Mouse (Mus musculus): ENCODE results near the gene Adm2.

The Adm2 gene

DNA sequence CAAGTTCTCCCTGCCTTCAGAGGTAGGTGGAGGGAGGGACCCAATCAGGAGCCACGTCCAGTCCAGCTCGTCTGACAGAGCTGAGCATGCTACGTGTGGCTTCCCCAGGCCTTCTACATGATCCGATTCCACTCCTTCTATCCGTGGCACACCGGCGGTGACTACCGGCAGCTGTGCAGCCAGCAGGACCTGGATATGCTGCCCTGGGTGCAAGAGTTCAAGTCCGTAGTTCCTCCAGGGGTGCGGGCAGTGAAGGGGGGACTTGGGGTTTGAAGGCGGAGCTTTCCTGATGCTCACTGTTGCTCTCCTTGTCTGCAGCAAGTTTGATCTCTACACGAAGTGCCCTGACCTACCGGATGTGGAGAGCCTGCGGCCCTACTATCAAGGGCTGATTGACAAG is 13.9 kb downstream of the Adm2 start:
- TF ChIP-seq NANOG (IDR thresholded peaks at IDR 0.05; ENCODE audit: borderline replicate concordance, low read length) (no peak), POU5F1 (IDR thresholded peaks at IDR 0.05; ENCODE audit: borderline replicate concordance, low read length) (no peak), CTCF (conservative IDR thresholded peaks at IDR 0.05; ENCODE audit: low read length) (no peak)
- peak overlapping the region; percentile 71 for H3K4me3 ChIP-seq (replicated peaks; ENCODE audit: low read length)
- peaks cover 20% of the 10 kb centered on the region for H3K9me3 ChIP-seq (ENCODE audit: low read length)
- peaks cover 19% of the 10 kb centered on the region for H3K4me1 ChIP-seq (replicated peaks; ENCODE audit: low read depth, low read length)
- H3K36me3 ChIP-seq (ENCODE audit: insufficient read depth, low read length): no peaks in the 10 kb centered on the region
- H3K27me3 ChIP-seq (ENCODE audit: insufficient read depth, low read length): peaks cover 20% of the 10 kb centered on the region

- peaks cover 19% of the 10 kb centered on the region for H3K4me1 ChIP-seq (replicated peaks; ENCODE audit: low read depth, low read length)
- TF ChIP-seq CTCF (conservative IDR thresholded peaks at IDR 0.05; ENCODE audit: low read length) (no peak), NANOG (IDR thresholded peaks at IDR 0.05; ENCODE audit: borderline replicate concordance, low read length) (no peak), POU5F1 (IDR thresholded peaks at IDR 0.05; ENCODE audit: borderline replicate concordance, low read length) (no peak)
- H3K36me3 ChIP-seq (ENCODE audit: insufficient read depth, low read length): no peaks in the 10 kb centered on the region
- peaks cover 12% of the 10 kb centered on the region for H3K27me3 ChIP-seq (ENCODE audit: insufficient read depth, low read length)
- no peak overlapping the region for H3K4me3 ChIP-seq (replicated peaks; ENCODE audit: low read length)
- H3K9me3 ChIP-seq (ENCODE audit: low read length): peaks cover 20% of the 10 kb centered on the region
Measured at GRCm38 (mm10) chr15:89339696-89340095, 17.2 kb downstream of the Adm2 start.

DNA sequence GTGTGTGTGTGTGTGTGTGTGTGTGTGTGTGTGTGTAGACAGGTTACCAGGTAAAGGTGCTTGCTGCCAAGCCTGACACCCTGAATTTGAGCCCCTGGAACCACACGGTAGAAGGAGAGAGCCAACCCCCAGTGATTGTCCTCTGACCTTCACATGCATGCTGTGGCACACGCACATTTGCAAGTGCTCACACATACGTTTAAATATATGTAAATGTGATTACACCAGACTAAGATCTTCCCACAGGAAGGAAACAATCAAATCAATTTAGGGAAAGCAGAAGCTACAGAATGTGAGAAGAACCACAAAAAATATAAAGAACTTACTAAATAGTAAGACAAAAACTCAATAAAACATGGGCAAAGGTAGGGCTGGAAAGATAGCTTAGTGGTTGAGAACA is 17.6 kb downstream of the Adm2 start:
- no peak overlapping the region for H3K4me3 ChIP-seq (replicated peaks; ENCODE audit: low read length)
- peaks cover 8% of the 10 kb centered on the region for H3K27me3 ChIP-seq (ENCODE audit: insufficient read depth, low read length)
- no peak for TF ChIP-seq NANOG (IDR thresholded peaks at IDR 0.05; ENCODE audit: borderline replicate concordance, low read length)
- TF ChIP-seq POU5F1 (IDR thresholded peaks at IDR 0.05; ENCODE audit: borderline replicate concordance, low read length): no peak
- TF ChIP-seq CTCF (conservative IDR thresholded peaks at IDR 0.05; ENCODE audit: low read length): no peak
- H3K36me3 ChIP-seq (ENCODE audit: insufficient read depth, low read length): no peaks in the 10 kb centered on the region
- peaks cover 20% of the 10 kb centered on the region for H3K9me3 ChIP-seq (ENCODE audit: low read length)
- H3K4me1 ChIP-seq (replicated peaks; ENCODE audit: low read depth, low read length): peaks cover 14% of the 10 kb centered on the region

GRCm38 (mm10) chr15:89341678-89342077 is 19.2 kb downstream of the Adm2 start:
- Histone ChIP-seq H3K36me3 (ENCODE audit: insufficient read depth, low read length) (no peaks in the 10 kb centered on the region), H3K4me1 (replicated peaks; ENCODE audit: low read depth, low read length) (no peaks in the 10 kb centered on the region), H3K27me3 (ENCODE audit: insufficient read depth, low read length) (no peaks in the 10 kb centered on the region), H3K4me3 (replicated peaks; ENCODE audit: low read length) (no peak overlapping the region), H3K9me3 (ENCODE audit: low read length) (peaks cover 20% of the 10 kb centered on the region)
- TF ChIP-seq CTCF (conservative IDR thresholded peaks at IDR 0.05; ENCODE audit: low read length): peak; percentile 22
- TF ChIP-seq POU5F1 (IDR thresholded peaks at IDR 0.05; ENCODE audit: borderline replicate concordance, low read length): no peak
- TF ChIP-seq NANOG (IDR thresholded peaks at IDR 0.05; ENCODE audit: borderline replicate concordance, low read length): no peak

- Histone ChIP-seq H3K4me3 (replicated peaks; ENCODE audit: low read length) (no peak overlapping the region), H3K9me3 (ENCODE audit: low read length) (peaks cover 9% of the 10 kb centered on the region), H3K4me1 (replicated peaks; ENCODE audit: low read depth, low read length) (no peaks in the 10 kb centered on the region), H3K36me3 (ENCODE audit: insufficient read depth, low read length) (0 out of 2 replicates have a peak, but pooled peaks cover 6% of the 10 kb centered on the region), H3K27me3 (ENCODE audit: insufficient read depth, low read length) (no peaks in the 10 kb centered on the region)
- peak; percentile 48 for TF ChIP-seq CTCF (conservative IDR thresholded peaks at IDR 0.05; ENCODE audit: low read length)
- TF ChIP-seq POU5F1 (IDR thresholded peaks at IDR 0.05; ENCODE audit: borderline replicate concordance, low read length): no peak
Measured at GRCm38 (mm10) chr15:89343325-89343724, 20.8 kb downstream of the Adm2 start.

DNA sequence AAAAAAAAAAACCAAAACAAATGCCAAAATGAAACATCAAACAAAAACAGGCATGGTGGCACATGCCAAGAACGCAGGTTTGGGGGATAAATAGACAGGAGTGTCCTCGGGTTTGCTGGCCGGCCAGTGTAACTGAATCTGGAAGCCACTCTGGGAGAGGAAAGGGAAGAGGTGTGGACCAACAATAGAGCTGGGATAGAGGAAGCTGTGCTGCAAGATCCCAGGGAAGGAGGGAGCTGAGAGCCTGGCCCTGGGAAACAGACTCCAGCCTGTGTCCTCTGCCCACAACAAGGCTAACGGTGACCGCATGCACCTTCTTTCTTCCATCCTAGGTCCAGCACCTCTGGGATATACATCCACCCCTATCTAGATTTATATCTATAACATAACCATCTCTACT is 27.9 kb downstream of the Adm2 start:
- H3K4me1 ChIP-seq (replicated peaks; ENCODE audit: low read depth, low read length): peaks cover 44% of the 10 kb centered on the region
- H3K9me3 ChIP-seq (ENCODE audit: low read length): no peaks in the 10 kb centered on the region
- no peak overlapping the region for H3K4me3 ChIP-seq (replicated peaks; ENCODE audit: low read length)
- TF ChIP-seq CTCF (conservative IDR thresholded peaks at IDR 0.05; ENCODE audit: low read length) (no peak), POU5F1 (IDR thresholded peaks at IDR 0.05; ENCODE audit: borderline replicate concordance, low read length) (no peak)
- H3K36me3 ChIP-seq (ENCODE audit: insufficient read depth, low read length): peaks cover 54% of the 10 kb centered on the region
- H3K27me3 ChIP-seq (ENCODE audit: insufficient read depth, low read length): no peaks in the 10 kb centered on the region

DNA sequence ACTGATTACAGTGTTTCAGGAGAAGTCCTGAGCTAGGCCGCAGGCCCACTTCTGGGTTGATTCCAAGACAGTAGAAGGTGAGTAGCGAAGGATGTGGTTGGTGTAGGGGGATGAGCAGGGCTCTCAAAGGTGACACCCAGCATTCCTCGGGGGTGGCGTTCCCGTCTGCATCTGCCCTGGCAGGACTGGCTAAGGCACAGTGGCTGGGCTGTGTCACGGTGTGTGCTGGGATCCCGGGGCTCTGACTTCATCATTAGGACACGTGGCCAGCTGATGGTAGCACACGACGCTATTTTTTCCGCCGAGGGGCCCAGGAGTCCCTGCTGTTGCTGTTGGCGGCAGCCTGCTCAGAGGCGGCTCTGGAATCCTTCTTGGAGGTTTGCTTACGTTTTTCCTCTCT is 28.8 kb downstream of the Adm2 start:
- H3K4me3 ChIP-seq (replicated peaks; ENCODE audit: low read length): peak overlapping the region; percentile 69
- TF ChIP-seq CTCF (conservative IDR thresholded peaks at IDR 0.05; ENCODE audit: low read length) (no peak), NANOG (IDR thresholded peaks at IDR 0.05; ENCODE audit: borderline replicate concordance, low read length) (no peak), POU5F1 (IDR thresholded peaks at IDR 0.05; ENCODE audit: borderline replicate concordance, low read length) (no peak)
- H3K27me3 ChIP-seq (ENCODE audit: insufficient read depth, low read length): no peaks in the 10 kb centered on the region
- H3K36me3 ChIP-seq (ENCODE audit: insufficient read depth, low read length): peaks cover 54% of the 10 kb centered on the region
- no peaks in the 10 kb centered on the region for H3K9me3 ChIP-seq (ENCODE audit: low read length)
- H3K4me1 ChIP-seq (replicated peaks; ENCODE audit: low read depth, low read length): peaks cover 44% of the 10 kb centered on the region

DNA sequence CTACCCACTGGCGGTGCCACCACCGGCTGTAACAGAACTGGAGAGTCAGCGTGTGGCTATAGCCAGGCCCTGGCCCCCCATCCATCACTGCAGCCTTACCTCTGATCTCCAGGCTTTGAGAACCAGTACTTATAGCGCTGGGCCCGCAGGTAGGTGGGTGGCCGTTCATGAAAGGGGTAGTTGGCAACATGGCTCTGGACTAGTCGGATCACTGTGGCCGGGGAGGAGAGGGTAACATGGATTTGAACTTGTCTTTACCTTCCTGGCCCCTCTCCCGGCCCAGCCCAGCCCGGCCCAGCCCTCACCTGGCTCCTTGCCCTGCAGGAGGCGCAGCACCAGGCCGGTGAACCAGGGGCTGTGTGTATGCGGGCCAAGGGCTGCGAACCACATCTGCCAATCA is 29.5 kb downstream of the Adm2 start:
- no peaks in the 10 kb centered on the region for H3K9me3 ChIP-seq (ENCODE audit: low read length)
- no peaks in the 10 kb centered on the region for H3K27me3 ChIP-seq (ENCODE audit: insufficient read depth, low read length)
- peak overlapping the region; percentile 69 for H3K4me3 ChIP-seq (replicated peaks; ENCODE audit: low read length)
- TF ChIP-seq NANOG (IDR thresholded peaks at IDR 0.05; ENCODE audit: borderline replicate concordance, low read length) (no peak), POU5F1 (IDR thresholded peaks at IDR 0.05; ENCODE audit: borderline replicate concordance, low read length) (no peak), CTCF (conservative IDR thresholded peaks at IDR 0.05; ENCODE audit: low read length) (no peak)
- H3K36me3 ChIP-seq (ENCODE audit: insufficient read depth, low read length): peaks cover 55% of the 10 kb centered on the region
- H3K4me1 ChIP-seq (replicated peaks; ENCODE audit: low read depth, low read length): peaks cover 46% of the 10 kb centered on the region

GRCm38 (mm10) chr15:89352795-89353194 is 30.3 kb downstream of the Adm2 start:
- TF ChIP-seq POU5F1 (IDR thresholded peaks at IDR 0.05; ENCODE audit: borderline replicate concordance, low read length) (no peak), NANOG (IDR thresholded peaks at IDR 0.05; ENCODE audit: borderline replicate concordance, low read length) (no peak)
- Histone ChIP-seq H3K36me3 (ENCODE audit: insufficient read depth, low read length) (peaks cover 61% of the 10 kb centered on the region), H3K4me3 (replicated peaks; ENCODE audit: low read length) (peak overlapping the region; percentile 69)

More at GRCm38 (mm10) chr15:89352795-89353194, 30.3 kb downstream of the Adm2 start:
- H3K4me1 ChIP-seq (replicated peaks; ENCODE audit: low read depth, low read length): peaks cover 53% of the 10 kb centered on the region
- H3K27me3 ChIP-seq (ENCODE audit: insufficient read depth, low read length): no peaks in the 10 kb centered on the region
- no peaks in the 10 kb centered on the region for H3K9me3 ChIP-seq (ENCODE audit: low read length)

All from E14TG2a.4 (cell line).